Mouse (Mus musculus) C2C12 (cell line): ENCODE results near the gene 1700011L22Rik. TPM values are rescaled to one million over a fixed set of nuclear protein-coding genes. Genes with fewer than 3 reads are reported as not detected.

Experiments used
- H3K27me3 ChIP-seq: one replicate; pipeline ENCODE4 v1.6.1; 2011; ENCODE audit not compliant: control insufficient read depth, insufficient read depth, insufficient read length
- H3K36me3 ChIP-seq: one replicate; pipeline ENCODE4 v1.6.1; 2011; ENCODE audit not compliant: control insufficient read depth, insufficient read depth
- H3K4me3 ChIP-seq: one replicate; pipeline ENCODE4 v1.5.1; 2011; ENCODE audit warnings: mild to moderate bottlenecking, control low read depth; ENCODE audit not compliant: poor library complexity, insufficient read depth, severe bottlenecking
- H3K79me2 ChIP-seq: one replicate; pipeline ENCODE4 v1.6.1; 2011; ENCODE audit not compliant: control insufficient read depth, insufficient read depth
- H3K79me3 ChIP-seq: one replicate; pipeline ENCODE4 v1.6.1; 2011; ENCODE audit warnings: low read depth, control low read depth
- H3ac ChIP-seq: one replicate; pipeline ENCODE3; 2011; ENCODE audit warnings: low read depth; ENCODE audit not compliant: control insufficient read depth, insufficient read length
- CEBPB ChIP-seq: IDR thresholded peaks from one replicate; pipeline ENCODE4 v1.6.1; 2011; ENCODE audit warnings: low read depth, mild to moderate bottlenecking, control low read depth, moderate library complexity
- CTCF ChIP-seq: IDR thresholded peaks from one replicate; pipeline ENCODE4 v1.5.1; 2011; ENCODE audit not compliant: control insufficient read depth, insufficient read depth, insufficient read length
- FOSL1 ChIP-seq: IDR thresholded peaks from one replicate; pipeline ENCODE4 v1.8.0; 2011; ENCODE audit warnings: mild to moderate bottlenecking, low read length; ENCODE audit not compliant: poor library complexity, insufficient read depth, severe bottlenecking
- MAX ChIP-seq: IDR thresholded peaks from one replicate; pipeline ENCODE4 v1.6.1; 2011; ENCODE audit warnings: mild to moderate bottlenecking, control low read depth
- MYOD1 ChIP-seq: IDR thresholded peaks from one replicate; pipeline ENCODE4 v1.6.1; 2011; ENCODE audit warnings: low read depth; ENCODE audit not compliant: control insufficient read depth, insufficient read length
- MYOG ChIP-seq: IDR thresholded peaks from one replicate; pipeline ENCODE4 v1.6.1; 2011; ENCODE audit not compliant: control insufficient read depth, insufficient read length; ENCODE audit errors: extremely low read depth
- USF1 ChIP-seq: IDR thresholded peaks from one replicate; pipeline ENCODE4 v1.6.1; 2011; ENCODE audit warnings: low read depth, mild to moderate bottlenecking, control low read depth, moderate library complexity
- long read RNA-seq, 2 experiments: library from polyadenylated mRNA; unstranded; transcript quantifications; one replicate each; pipeline ENCODE4 v2.0.0; 2019 to 2020
- polyA plus RNA-seq: library from polyadenylated mRNA; unstranded; fragments of >200 nt; fragmentation: generic; extraction: Trizol; gene quantifications from one replicate; pipeline ENCODE4 v1.2.1, GENCODE M21; 2012; ENCODE audit warnings: missing spikeins

1700011L22Rik gene
- polyA plus RNA-seq: not detected
- long read RNA-seq, experiment 1: 0 reads
- long read RNA-seq, experiment 2: 0 reads

GRCm38 (mm10) chr8:79248470-79248869, at the start of gene 1700011L22Rik:
Gene 1700011L22Rik, minus strand, starts transcription at chr8:79248570.
- Histone ChIP-seq H3K79me2 (no peaks in the 10 kb centered on the region), H3ac (no peak within 1 kb of the TSS), H3K4me3 (no peak within 1 kb of the TSS), H3K36me3 (no peaks in the 10 kb centered on the region), H3K79me3 (no peaks in the 10 kb centered on the region), H3K27me3 (no peaks in the 10 kb centered on the region)
- TF ChIP-seq MAX (no peak), MYOD1 (no peak), CTCF (no peak), FOSL1 (no peak), CEBPB (no peak), USF1 (no peak), MYOG (no peak)

GRCm38 (mm10) chr8:79297763-79298162, 49.4 kb upstream of the 1700011L22Rik start:
- Histone ChIP-seq H3ac (no peak overlapping the region), H3K4me3 (no peak overlapping the region), H3K27me3 (no peaks in the 10 kb centered on the region), H3K79me2 (no peaks in the 10 kb centered on the region), H3K36me3 (no peaks in the 10 kb centered on the region), H3K79me3 (no peaks in the 10 kb centered on the region)
- TF ChIP-seq MAX (no peak), CEBPB (no peak), CTCF (peak; percentile 67), MYOG (no peak)

- Histone ChIP-seq H3K79me2 (no peaks in the 10 kb centered on the region), H3ac (peak overlapping the region; percentile 77), H3K27me3 (no peaks in the 10 kb centered on the region), H3K36me3 (no peaks in the 10 kb centered on the region), H3K4me3 (peak overlapping the region; percentile 39), H3K79me3 (no peaks in the 10 kb centered on the region)
- no peak for TF ChIP-seq FOSL1
- no peak for TF ChIP-seq CEBPB
- no peak for TF ChIP-seq MYOG
- no peak for TF ChIP-seq MAX
- no peak for TF ChIP-seq CTCF
- no peak for TF ChIP-seq USF1
- no peak for TF ChIP-seq MYOD1
These were observed 47.1 kb upstream of the 1700011L22Rik start for GRCm38 (mm10) chr8:79295276-79296105.

- Histone ChIP-seq H3K27me3 (no peaks in the 10 kb centered on the region), H3ac (peak within 1 kb of the TSS; percentile 80), H3K79me2 (no peaks in the 10 kb centered on the region), H3K4me3 (peak within 1 kb of the TSS; percentile 42), H3K79me3 (no peaks in the 10 kb centered on the region), H3K36me3 (no peaks in the 10 kb centered on the region)
- TF ChIP-seq MAX: peak; percentile 35
- TF ChIP-seq USF1: no peak
- peak; percentile 85 for TF ChIP-seq CTCF
These were observed 46.4 kb upstream of the 1700011L22Rik start, which contains the start of gene Mmaa for GRCm38 (mm10) chr8:79294610-79295275. Gene Mmaa, minus strand, starts transcription at chr8:79294937.

- H3K79me3 ChIP-seq: no peaks in the 10 kb centered on the region
- H3ac ChIP-seq: peak overlapping the region; percentile 24
- H3K4me3 ChIP-seq: peak overlapping the region; percentile 42
- H3K79me2 ChIP-seq: no peaks in the 10 kb centered on the region
- H3K36me3 ChIP-seq: no peaks in the 10 kb centered on the region
- H3K27me3 ChIP-seq: no peaks in the 10 kb centered on the region
- TF ChIP-seq FOSL1: no peak
- TF ChIP-seq CTCF: no peak
- TF ChIP-seq MAX: no peak
- no peak for TF ChIP-seq USF1
- TF ChIP-seq MYOG: no peak
- no peak for TF ChIP-seq CEBPB
- no peak for TF ChIP-seq MYOD1
These were observed 45.5 kb upstream of the 1700011L22Rik start for GRCm38 (mm10) chr8:79293841-79294240.

- H3K79me2 ChIP-seq: no peaks in the 10 kb centered on the region
These were observed 44.4 kb upstream of the 1700011L22Rik start for GRCm38 (mm10) chr8:79292712-79293264.

More at GRCm38 (mm10) chr8:79292712-79293264, 44.4 kb upstream of the 1700011L22Rik start:
- Histone ChIP-seq H3K4me3 (no peak overlapping the region), H3K79me3 (no peaks in the 10 kb centered on the region), H3K36me3 (no peaks in the 10 kb centered on the region), H3ac (no peak overlapping the region), H3K27me3 (no peaks in the 10 kb centered on the region)
- no peak for TF ChIP-seq MYOG
- no peak for TF ChIP-seq MAX
- no peak for TF ChIP-seq MYOD1
- TF ChIP-seq CTCF: no peak
- TF ChIP-seq FOSL1: no peak
- TF ChIP-seq USF1: no peak
- TF ChIP-seq CEBPB: no peak
